Mouse (Mus musculus) lung, embryonic 14.5 days (tissue): ENCODE measurements at regions not wholly inside any gene's neighbourhood (a gene's known extent, or its start where the extent isn't known, plus 50 kb on each side); places are given as distances from the start of the nearest gene placed in this dataset.
A peak's percentile ranks its signal among the peaks of the same experiment; 100 is the strongest.

Experiments
- ATAC-seq: fragments of 200-750 bp; cut with Nextera tagmentation; 2 replicates; pipeline ENCODE4 v1.8.0; 2017; ENCODE audit warnings: mild to moderate bottlenecking, moderate TSS enrichment, moderate library complexity; ENCODE audit not compliant: insufficient read depth
- DNase-seq: peaks from one replicate; pipeline ENCODE4 v3.0.0-alpha.2; 2015
- H3K27ac ChIP-seq: fragments of 300-500 bp; sonication (generic); 2 replicates; pipeline ENCODE4 v1.5.1; 2014; ENCODE audit warnings: low read depth, mild to moderate bottlenecking, moderate library complexity
- H3K27me3 ChIP-seq: fragments of 300-500 bp; sonication (generic); 2 replicates; pipeline ENCODE4 v1.6.1; 2014; ENCODE audit warnings: low read length, control low read depth; ENCODE audit not compliant: insufficient read depth
- H3K36me3 ChIP-seq: fragments of 300-500 bp; sonication (generic); 2 replicates; pipeline ENCODE4 v1.6.1; 2014; ENCODE audit warnings: control low read depth; ENCODE audit not compliant: insufficient read depth
- H3K4me1 ChIP-seq: fragments of 300-500 bp; sonication (generic); 2 replicates; pipeline ENCODE4 v1.6.1; 2014; ENCODE audit warnings: antibody characterized with exemption, control low read depth; ENCODE audit not compliant: insufficient read depth
- H3K4me2 ChIP-seq: fragments of 300-500 bp; sonication (generic); 2 replicates; pipeline ENCODE4 v1.6.1; 2014; ENCODE audit warnings: mild to moderate bottlenecking
- H3K4me3 ChIP-seq: fragments of 300-500 bp; sonication (generic); 2 replicates; pipeline ENCODE4 v1.5.1; 2014; ENCODE audit warnings: low read depth, low read length
- H3K9ac ChIP-seq: fragments of 300-500 bp; sonication (generic); 2 replicates; pipeline ENCODE4 v1.6.1; 2014
- H3K9me3 ChIP-seq: fragments of 300-500 bp; sonication (generic); 2 replicates; pipeline ENCODE4 v1.6.1; 2016; ENCODE audit warnings: low read depth, low read length, control low read depth
- CTCF ChIP-seq: IDR thresholded peaks from 2 replicates; pipeline ENCODE4 v1.5.1; 2016; ENCODE audit warnings: antibody characterized with exemption, low read depth
- WGBS: fragments of 180-500 bp; shearing (Covaris S2); extraction: QIAGEN DNeasy Blood & Tissue Kit; methylation state at CpG from one replicate; pipeline ENCODE4 v1.1.7; 2014; 5-methylcytosine and 5-hydroxymethylcytosine counted together

DNA sequence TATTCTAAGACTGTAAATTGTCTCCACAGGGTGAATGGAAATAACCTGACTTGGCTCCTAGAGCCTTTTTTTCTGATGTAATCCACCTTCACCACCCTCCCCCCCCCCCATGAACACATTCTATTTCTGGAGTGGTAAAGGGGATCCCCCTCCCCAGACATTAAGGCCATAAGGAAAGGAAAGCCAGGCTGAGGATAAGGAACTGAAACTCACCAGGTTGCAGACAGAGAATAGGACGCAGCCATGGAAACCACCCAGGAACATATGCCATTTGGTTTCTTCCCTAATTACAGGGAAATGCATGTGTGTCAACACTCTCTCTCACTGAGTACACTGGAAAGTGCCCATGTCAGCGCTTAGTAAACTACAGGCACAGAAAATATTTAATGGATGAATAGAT lies 96.5 kb upstream of the Gnao1 start:
- H3K4me1 ChIP-seq = no peaks in the 10 kb centered on the region
- no peak overlapping the region for H3K27ac ChIP-seq

DNA sequence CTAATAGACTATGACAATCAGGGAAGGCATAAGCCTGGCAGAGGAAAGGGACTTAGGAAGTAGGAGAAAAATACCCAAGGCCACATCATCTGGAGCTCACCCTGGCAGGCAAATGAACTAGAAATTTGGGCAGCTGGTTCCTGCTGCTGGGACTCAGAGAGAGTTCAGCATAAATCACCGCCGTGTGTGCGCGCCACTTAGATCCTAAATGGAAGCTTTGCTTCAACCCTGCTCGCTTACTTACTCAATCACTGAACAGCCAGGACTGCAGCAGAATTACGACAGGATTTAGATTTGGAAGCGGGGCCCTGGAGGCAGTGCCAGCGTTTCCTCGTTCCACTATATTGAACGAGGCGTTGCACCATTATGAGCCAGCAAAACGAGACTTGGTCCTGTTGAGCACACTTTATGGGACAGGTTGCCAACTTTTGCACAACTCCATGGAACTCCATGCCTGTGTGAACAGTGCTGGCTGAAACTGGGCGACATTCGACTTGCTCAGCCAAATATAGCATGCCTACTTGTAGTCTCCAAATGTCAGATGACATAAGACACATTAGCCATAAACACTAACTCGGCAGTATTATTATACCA lies 84.8 kb upstream of the Gnao1 start:
- DNase-seq = peak; percentile 3
- 76% methylated on average over 15 of the region's 15 CpGs for WGBS
- ATAC-seq = no peak

More for the DNA sequence above, 96.5 kb upstream of the Gnao1 start:
- H3K36me3 ChIP-seq = no peaks in the 10 kb centered on the region
- H3K9ac ChIP-seq = no peak overlapping the region
- TF ChIP-seq CTCF = no peak
- H3K27me3 ChIP-seq = no peaks in the 10 kb centered on the region
- H3K4me3 ChIP-seq = no peak overlapping the region
- DNase-seq = no peak
- 79% methylated on average over 2 of the region's 2 CpGs for WGBS
- H3K9me3 ChIP-seq = no peaks in the 10 kb centered on the region; the same call in 1 of the 2 replicates
- no peak overlapping the region for H3K4me2 ChIP-seq
- no peak for ATAC-seq

DNA sequence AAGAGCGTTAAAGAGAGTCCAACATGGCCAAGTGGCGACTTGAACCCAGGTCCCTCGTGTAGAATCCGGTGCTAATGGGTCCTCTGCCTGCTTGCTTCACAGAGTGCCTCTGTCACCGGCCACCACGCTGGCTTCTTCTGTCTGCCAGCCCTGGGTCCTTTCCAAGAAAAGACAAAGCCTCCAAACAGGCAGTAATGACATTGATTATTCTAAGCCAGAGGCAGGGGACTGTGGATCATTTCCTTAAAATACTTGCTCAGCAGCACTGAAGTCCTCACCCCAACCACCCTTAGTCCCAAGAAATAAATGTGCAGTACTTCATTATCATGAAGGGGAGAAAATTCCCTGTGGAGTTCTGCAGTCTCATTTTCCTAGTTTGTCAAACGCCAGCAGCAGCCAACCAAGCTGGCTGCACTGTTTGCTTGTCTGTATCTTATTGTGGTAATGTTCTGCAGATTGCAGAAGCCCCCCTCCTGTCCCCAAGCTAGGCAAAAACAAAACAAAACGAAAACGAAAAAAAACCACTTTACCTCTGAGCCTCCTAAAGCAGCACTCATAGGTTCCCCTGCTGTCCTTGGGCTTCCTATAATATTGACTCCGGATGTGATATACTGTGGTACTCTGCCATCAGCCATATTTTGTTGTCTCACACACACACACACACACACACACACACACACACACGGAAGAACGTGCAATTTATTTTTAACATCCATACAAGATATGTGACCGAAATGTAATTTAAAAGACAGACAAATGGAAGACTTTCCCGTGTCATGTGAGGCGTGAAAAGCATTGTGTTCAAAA lies 80.4 kb upstream of the Gnao1 start:
- no peak for TF ChIP-seq CTCF
- H3K36me3 ChIP-seq = no peaks in the 10 kb centered on the region
- no peaks in the 10 kb centered on the region for H3K27me3 ChIP-seq
- no peak overlapping the region for H3K4me3 ChIP-seq
- no peaks in the 10 kb centered on the region for H3K9me3 ChIP-seq
- H3K9ac ChIP-seq = no peak overlapping the region
- ATAC-seq (no peak), DNase-seq (no peak)
- H3K4me2 ChIP-seq = no peak overlapping the region
- 77% methylated on average over 15 of the region's 15 CpGs for WGBS
- H3K27ac ChIP-seq = no peak overlapping the region
- H3K4me1 ChIP-seq = no peaks in the 10 kb centered on the region

More for the DNA sequence above, 84.8 kb upstream of the Gnao1 start:
- Histone ChIP-seq H3K27ac (no peak overlapping the region), H3K36me3 (no peaks in the 10 kb centered on the region), H3K27me3 (no peaks in the 10 kb centered on the region), H3K4me3 (no peak overlapping the region), H3K4me2 (no peak overlapping the region), H3K4me1 (no peaks in the 10 kb centered on the region), H3K9me3 (no peaks in the 10 kb centered on the region), H3K9ac (no peak overlapping the region)
- TF ChIP-seq CTCF = no peak

DNA sequence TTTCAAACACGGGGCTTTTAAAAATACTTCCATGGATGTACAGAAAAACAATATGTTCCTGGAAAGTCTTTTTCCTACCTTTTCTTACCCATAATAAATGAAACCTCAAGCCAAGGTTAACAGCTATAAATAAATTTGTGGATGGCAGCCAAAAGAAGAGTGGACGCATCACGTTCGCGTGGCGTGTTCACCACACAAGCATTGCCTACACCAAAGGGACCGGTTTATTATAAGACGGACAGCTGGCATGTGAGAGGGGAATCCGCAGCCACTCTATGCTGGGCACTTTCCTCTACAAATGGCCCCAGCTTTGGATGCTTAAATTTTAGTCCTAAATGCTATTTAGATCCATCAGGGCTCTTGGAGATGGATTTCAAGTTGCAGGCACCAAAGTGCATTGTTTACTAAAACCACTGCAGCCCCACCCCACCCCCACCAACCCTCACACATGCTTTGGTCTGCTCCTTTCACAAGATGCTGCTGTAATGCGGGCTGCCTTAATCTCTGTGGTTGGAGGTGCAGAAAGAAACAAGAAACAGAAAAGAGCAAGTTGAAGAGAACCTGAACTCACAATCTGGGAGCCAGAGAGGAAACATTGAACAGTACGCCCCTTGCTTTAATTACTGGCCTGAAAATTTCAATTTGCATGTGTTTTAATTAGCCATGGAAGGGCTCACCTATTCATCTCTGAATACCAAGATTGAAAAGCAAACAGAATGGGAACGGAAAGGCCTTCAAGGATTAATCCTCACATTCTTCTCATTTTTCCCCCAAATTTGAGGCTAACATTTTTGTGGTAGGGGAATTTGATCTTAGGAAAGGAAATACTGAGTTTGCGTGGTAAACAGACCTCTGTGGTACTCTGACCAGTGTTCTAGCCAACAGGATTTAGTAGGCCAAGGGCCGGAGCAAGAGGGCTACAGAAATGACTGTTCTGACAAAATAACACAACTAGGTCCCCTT lies 78.7 kb upstream of the Gnao1 start:
- Histone ChIP-seq H3K27me3 (no peaks in the 10 kb centered on the region), H3K4me1 (no peaks in the 10 kb centered on the region), H3K9ac (no peak overlapping the region), H3K4me2 (no peak overlapping the region), H3K27ac (no peak overlapping the region), H3K9me3 (no peaks in the 10 kb centered on the region), H3K4me3 (no peak overlapping the region), H3K36me3 (no peaks in the 10 kb centered on the region)
- no peak for DNase-seq
- ATAC-seq = no peak
- no peak for TF ChIP-seq CTCF
- 76% methylated on average over 14 of the region's 14 CpGs for WGBS

DNA sequence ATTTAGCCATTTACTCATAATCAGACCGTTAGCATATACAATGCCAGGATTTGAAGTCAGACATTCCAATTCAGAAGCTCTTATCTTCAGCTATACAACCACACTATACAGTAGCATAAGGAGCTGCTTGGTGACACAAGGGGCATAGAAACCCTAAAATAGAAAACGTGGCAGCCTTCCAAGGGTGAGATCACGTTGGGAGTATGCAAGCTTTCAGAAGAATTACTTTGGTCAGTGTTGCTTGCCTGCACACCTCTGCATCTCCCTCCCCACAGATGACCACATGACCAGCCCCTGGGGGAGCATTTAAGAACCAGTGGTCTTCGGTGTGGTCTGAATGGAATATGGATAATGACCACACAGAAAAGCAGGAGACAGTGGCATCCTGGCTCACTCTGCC lies 74.9 kb upstream of the Gnao1 start:
- no peaks in the 10 kb centered on the region for H3K4me1 ChIP-seq
- WGBS = 58% methylated on average over 4 of the region's 4 CpGs
- no peaks in the 10 kb centered on the region for H3K9me3 ChIP-seq
- no peak for TF ChIP-seq CTCF
- H3K4me3 ChIP-seq = no peak overlapping the region
- no peak overlapping the region for H3K27ac ChIP-seq
- H3K9ac ChIP-seq = no peak overlapping the region
- ATAC-seq = no peak
- H3K4me2 ChIP-seq = no peak overlapping the region
- H3K36me3 ChIP-seq = no peaks in the 10 kb centered on the region
- peak; percentile 63 for DNase-seq
- H3K27me3 ChIP-seq = no peaks in the 10 kb centered on the region

DNA sequence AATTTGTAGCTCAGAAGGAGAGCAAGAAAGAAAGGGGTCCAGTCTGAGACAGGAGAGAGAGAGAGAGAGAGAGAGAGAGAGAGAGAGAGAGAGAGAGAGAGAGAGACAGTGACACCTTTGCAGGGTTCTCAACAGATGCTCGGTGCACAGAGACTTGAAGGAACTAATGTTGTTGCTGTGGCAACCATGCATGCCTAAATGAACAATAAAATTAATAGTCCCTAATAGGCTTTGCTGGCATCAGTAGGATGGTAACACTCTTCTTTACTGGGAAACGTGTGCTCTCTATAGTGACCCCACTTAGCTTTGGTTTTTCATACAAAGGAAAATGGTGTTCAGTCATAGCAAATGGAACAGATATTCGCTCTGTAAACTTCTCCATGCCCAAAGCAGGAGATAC lies 69.5 kb upstream of the Gnao1 start:
- Histone ChIP-seq H3K27me3 (no peaks in the 10 kb centered on the region), H3K4me2 (no peak overlapping the region), H3K9ac (no peak overlapping the region), H3K27ac (no peak overlapping the region), H3K4me1 (no peaks in the 10 kb centered on the region), H3K36me3 (no peaks in the 10 kb centered on the region), H3K4me3 (no peak overlapping the region), H3K9me3 (no peaks in the 10 kb centered on the region)
- no peak for TF ChIP-seq CTCF
- ATAC-seq (no peak), DNase-seq (no peak)
- 74% methylated on average over 3 of the region's 3 CpGs for WGBS

DNA sequence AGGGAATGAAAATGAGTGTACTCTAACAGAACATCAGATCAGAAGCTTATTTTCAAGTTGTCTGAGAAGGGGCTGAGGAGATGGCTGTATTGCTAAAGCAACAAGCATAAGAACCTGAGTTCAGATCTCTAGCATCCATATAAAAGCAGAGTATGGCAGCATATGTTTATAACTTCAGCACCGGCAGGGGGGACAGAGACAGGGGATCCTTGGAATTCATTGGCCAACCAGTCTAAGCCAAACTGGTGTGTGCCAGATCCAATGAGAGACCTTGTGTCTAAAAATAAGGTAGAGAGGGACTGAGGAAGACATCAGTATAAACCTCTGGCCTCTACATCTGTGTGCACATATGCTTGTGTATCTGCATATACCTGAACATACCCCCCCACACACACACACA lies 61.0 kb upstream of the Gnao1 start:
- Histone ChIP-seq H3K9me3 (no peaks in the 10 kb centered on the region), H3K4me1 (no peaks in the 10 kb centered on the region), H3K36me3 (no peaks in the 10 kb centered on the region), H3K4me2 (no peak overlapping the region), H3K27me3 (no peaks in the 10 kb centered on the region), H3K27ac (no peak overlapping the region), H3K9ac (no peak overlapping the region), H3K4me3 (no peak overlapping the region)
- 42% methylated on average over 1 of the region's 1 CpGs for WGBS
- no peak for TF ChIP-seq CTCF
- DNase-seq (peak; percentile 60), ATAC-seq (no peak)
